Mouse (Mus musculus): ENCODE data around the gene Ttc33.

GRCm38 (mm10) chr15:5142714-5143113 lies 42.6 kb upstream of the Ttc33 start:
- TF ChIP-seq CTCF (IDR thresholded peaks at IDR 0.05; ENCODE audit: borderline replicate concordance, insufficient read depth, low read depth, low read length) = no peak
- no peak for TF ChIP-seq POLR2A (IDR thresholded peaks at IDR 0.05; ENCODE audit: borderline replicate concordance, insufficient read depth, low read length)
